Mouse (Mus musculus): Measurements from ENCODE around the gene Col18a1.
"Not testable (repeated sequence)": the region's sequence is repeated elsewhere in the genome, so short reads cannot be mapped to it uniquely, and the experiment has no call there.

Col18a1 gene

GRCm38 (mm10) chr10:77135274-77135829 is 31.0 kb downstream of the Col18a1 start:
- DNase-seq (ENCODE audit: low spot score) = no peak

- not testable (repeated sequence) for DNase-seq (ENCODE audit: low spot score)
Measured at GRCm38 (mm10) chr10:77134807-77135152, 31.6 kb downstream of the Col18a1 start.

GRCm38 (mm10) chr10:77133951-77134806 is 32.2 kb downstream of the Col18a1 start:
- no peak for DNase-seq (ENCODE audit: low spot score)

GRCm38 (mm10) chr10:77132118-77132517 is 34.2 kb downstream of the Col18a1 start:
- DNase-seq (ENCODE audit: low spot score) = no peak

GRCm38 (mm10) chr10:77131536-77131935 is 34.8 kb downstream of the Col18a1 start:
- DNase-seq (ENCODE audit: low spot score) = no peak

GRCm38 (mm10) chr10:77130561-77131240 is 35.6 kb downstream of the Col18a1 start:
- DNase-seq (ENCODE audit: low spot score) = peak; percentile 63

GRCm38 (mm10) chr10:77129637-77130410 is 36.5 kb downstream of the Col18a1 start:
- DNase-seq (ENCODE audit: low spot score) = no peak

- DNase-seq (ENCODE audit: low spot score) = no peak
Measured at GRCm38 (mm10) chr10:77127926-77128325, 38.4 kb downstream of the Col18a1 start.

GRCm38 (mm10) chr10:77126590-77126989 is 39.8 kb downstream of the Col18a1 start:
- DNase-seq (ENCODE audit: low spot score) = no peak

GRCm38 (mm10) chr10:77125078-77125731 is 41.1 kb downstream of the Col18a1 start:
- no peak for DNase-seq (ENCODE audit: low spot score)

- no peak for DNase-seq (ENCODE audit: low spot score)
Measured at GRCm38 (mm10) chr10:77123953-77124352, 42.4 kb downstream of the Col18a1 start.

- DNase-seq (ENCODE audit: low spot score) = no peak
Measured at GRCm38 (mm10) chr10:77121287-77122022, 44.9 kb downstream of the Col18a1 start.

- no peak for DNase-seq (ENCODE audit: low spot score)
Measured at GRCm38 (mm10) chr10:77120501-77120900, 45.8 kb downstream of the Col18a1 start.

GRCm38 (mm10) chr10:77119437-77119836 is 46.9 kb downstream of the Col18a1 start:
- no peak for DNase-seq (ENCODE audit: low spot score)

- no peak for DNase-seq (ENCODE audit: low spot score)
Measured at GRCm38 (mm10) chr10:77118361-77118760, 48.0 kb downstream of the Col18a1 start.

- DNase-seq (ENCODE audit: low spot score) = no peak
Measured at GRCm38 (mm10) chr10:77116537-77117455, 49.6 kb downstream of the Col18a1 start.

- no peak for DNase-seq (ENCODE audit: low spot score)
Measured at GRCm38 (mm10) chr10:77113489-77114240, 52.7 kb downstream of the Col18a1 start.

GRCm38 (mm10) chr10:77111550-77112249 is 54.6 kb downstream of the Col18a1 start:
- DNase-seq (ENCODE audit: low spot score) = no peak

- DNase-seq (ENCODE audit: low spot score) = no peak
Measured at GRCm38 (mm10) chr10:77110843-77111242, 55.5 kb downstream of the Col18a1 start.
